Mouse (Mus musculus): ENCODE data around the gene Mapk8ip2.

- TF ChIP-seq POLR2A (IDR thresholded peaks at IDR 0.05; ENCODE audit: control insufficient read depth in 1 of 2, insufficient read depth in 1 of 2, low read depth in 1 of 2, low read length in 2 of 2, poor library complexity in 1 of 2) (peak; percentile 28 to 44; a peak in 2 of 4 replicates), MXI1 (IDR thresholded peaks at IDR 0.05; ENCODE audit: low read depth, low read length) (0 out of 2 replicates have a peak, but pooled peaks have one; percentile 26), CTCF (IDR thresholded peaks at IDR 0.05 in 2 of 3, conservative IDR thresholded peaks at IDR 0.05 in 1 of 3; ENCODE audit: control insufficient read depth in 1 of 3, insufficient read depth in 1 of 3, low read depth in 2 of 3, low read length in 3 of 3, poor library complexity in 1 of 3, severe bottlenecking in 1 of 3) (no peak), GATA1 (IDR thresholded peaks at IDR 0.05; ENCODE audit: low read depth, low read length) (no peak), GABPA (IDR thresholded peaks at IDR 0.05; ENCODE audit: low read depth, low read length) (no peak), ELF1 (IDR thresholded peaks at IDR 0.05; ENCODE audit: low read depth, low read length) (no peak), CHD2 (IDR thresholded peaks at IDR 0.05; ENCODE audit: low read length) (no peak), CHD1 (IDR thresholded peaks at IDR 0.05; ENCODE audit: low read depth, low read length) (no peak)
Measured at GRCm38 (mm10) chr15:89499784-89500220, 46.1 kb downstream of the Mapk8ip2 start.
